Mouse (Mus musculus) C2C12 (cell line): ENCODE results near the gene Cryaa. TPM values are rescaled to one million over a fixed set of nuclear protein-coding genes. Genes with fewer than 3 reads are reported as not detected.

Experiments
- H3K27me3 ChIP-seq: one replicate; pipeline ENCODE4 v1.6.1; 2011; ENCODE audit not compliant: control insufficient read depth, insufficient read depth, insufficient read length
- H3K36me3 ChIP-seq: one replicate; pipeline ENCODE4 v1.6.1; 2011; ENCODE audit not compliant: control insufficient read depth, insufficient read depth
- H3K4me3 ChIP-seq: one replicate; pipeline ENCODE4 v1.5.1; 2011; ENCODE audit warnings: mild to moderate bottlenecking, control low read depth; ENCODE audit not compliant: poor library complexity, insufficient read depth, severe bottlenecking
- H3K79me2 ChIP-seq: one replicate; pipeline ENCODE4 v1.6.1; 2011; ENCODE audit not compliant: control insufficient read depth, insufficient read depth
- H3K79me3 ChIP-seq: one replicate; pipeline ENCODE4 v1.6.1; 2011; ENCODE audit warnings: low read depth, control low read depth
- H3ac ChIP-seq: one replicate; pipeline ENCODE3; 2011; ENCODE audit warnings: low read depth; ENCODE audit not compliant: control insufficient read depth, insufficient read length
- CEBPB ChIP-seq: IDR thresholded peaks from one replicate; pipeline ENCODE4 v1.6.1; 2011; ENCODE audit warnings: low read depth, mild to moderate bottlenecking, control low read depth, moderate library complexity
- CTCF ChIP-seq: IDR thresholded peaks from one replicate; pipeline ENCODE4 v1.5.1; 2011; ENCODE audit not compliant: control insufficient read depth, insufficient read depth, insufficient read length
- FOSL1 ChIP-seq: IDR thresholded peaks from one replicate; pipeline ENCODE4 v1.8.0; 2011; ENCODE audit warnings: mild to moderate bottlenecking, low read length; ENCODE audit not compliant: poor library complexity, insufficient read depth, severe bottlenecking
- MAX ChIP-seq: IDR thresholded peaks from one replicate; pipeline ENCODE4 v1.6.1; 2011; ENCODE audit warnings: mild to moderate bottlenecking, control low read depth
- MYOD1 ChIP-seq: IDR thresholded peaks from one replicate; pipeline ENCODE4 v1.6.1; 2011; ENCODE audit warnings: low read depth; ENCODE audit not compliant: control insufficient read depth, insufficient read length
- MYOG ChIP-seq: IDR thresholded peaks from one replicate; pipeline ENCODE4 v1.6.1; 2011; ENCODE audit not compliant: control insufficient read depth, insufficient read length; ENCODE audit errors: extremely low read depth
- USF1 ChIP-seq: IDR thresholded peaks from one replicate; pipeline ENCODE4 v1.6.1; 2011; ENCODE audit warnings: low read depth, mild to moderate bottlenecking, control low read depth, moderate library complexity
- long read RNA-seq, 2 experiments: library from polyadenylated mRNA; unstranded; transcript quantifications; one replicate each; pipeline ENCODE4 v2.0.0; 2019 to 2020
- polyA plus RNA-seq: library from polyadenylated mRNA; unstranded; fragments of >200 nt; fragmentation: generic; extraction: Trizol; gene quantifications from one replicate; pipeline ENCODE4 v1.2.1, GENCODE M21; 2012; ENCODE audit warnings: missing spikeins

Cryaa gene
- polyA plus RNA-seq: not detected
- long read RNA-seq, experiment 1: 0 reads
- long read RNA-seq, experiment 2: 0 reads

- Histone ChIP-seq H3K79me3 (no peaks in the 10 kb centered on the region), H3ac (no peak within 1 kb of the TSS), H3K36me3 (no peaks in the 10 kb centered on the region), H3K79me2 (no peaks in the 10 kb centered on the region), H3K27me3 (peaks cover 13% of the 10 kb centered on the region), H3K4me3 (no peak within 1 kb of the TSS)
- TF ChIP-seq CTCF: no peak
Observed at GRCm38 (mm10) chr17:31677507-31677906, at the start of gene Cryaa. Gene Cryaa, plus strand, starts transcription at chr17:31677807.

GRCm38 (mm10) chr17:31627961-31628360 is 49.6 kb upstream of the Cryaa start:
- no peaks in the 10 kb centered on the region for H3K79me2 ChIP-seq
- H3K36me3 ChIP-seq: no peaks in the 10 kb centered on the region
- peaks cover 22% of the 10 kb centered on the region for H3K27me3 ChIP-seq
- no peak for TF ChIP-seq FOSL1
- no peak for TF ChIP-seq CEBPB
- no peak for TF ChIP-seq MYOD1
- TF ChIP-seq MYOG: no peak
- no peak for TF ChIP-seq CTCF
- no peak overlapping the region for H3ac ChIP-seq
- H3K79me3 ChIP-seq: no peaks in the 10 kb centered on the region
- H3K4me3 ChIP-seq: no peak overlapping the region

- Histone ChIP-seq H3K79me2 (no peaks in the 10 kb centered on the region), H3K27me3 (peaks cover 6% of the 10 kb centered on the region), H3K4me3 (no peak overlapping the region), H3K79me3 (no peaks in the 10 kb centered on the region), H3K36me3 (no peaks in the 10 kb centered on the region), H3ac (no peak overlapping the region)
- no peak for TF ChIP-seq FOSL1
- TF ChIP-seq MYOD1: no peak
- TF ChIP-seq MYOG: no peak
- TF ChIP-seq CTCF: no peak
Observed at GRCm38 (mm10) chr17:31631081-31631800, 46.4 kb upstream of the Cryaa start.

GRCm38 (mm10) chr17:31633007-31633406 is 44.6 kb upstream of the Cryaa start:
- no peaks in the 10 kb centered on the region for H3K79me2 ChIP-seq
- H3K79me3 ChIP-seq: no peaks in the 10 kb centered on the region
- TF ChIP-seq MYOD1 (no peak), CTCF (no peak)
- H3K27me3 ChIP-seq: peaks cover 6% of the 10 kb centered on the region
- no peak overlapping the region for H3K4me3 ChIP-seq
- H3K36me3 ChIP-seq: no peaks in the 10 kb centered on the region
- H3ac ChIP-seq: no peak overlapping the region

GRCm38 (mm10) chr17:31634896-31635295 is 42.7 kb upstream of the Cryaa start:
- TF ChIP-seq CEBPB: no peak
- no peak for TF ChIP-seq MYOG
- TF ChIP-seq USF1: no peak
- TF ChIP-seq MAX: no peak
- no peak for TF ChIP-seq FOSL1
- TF ChIP-seq MYOD1: no peak
- TF ChIP-seq CTCF: no peak
- no peaks in the 10 kb centered on the region for H3K79me2 ChIP-seq
- H3K79me3 ChIP-seq: no peaks in the 10 kb centered on the region
- no peak overlapping the region for H3K4me3 ChIP-seq
- no peak overlapping the region for H3ac ChIP-seq
- H3K36me3 ChIP-seq: no peaks in the 10 kb centered on the region
- H3K27me3 ChIP-seq: peaks cover 6% of the 10 kb centered on the region

GRCm38 (mm10) chr17:31635781-31636180 is 41.8 kb upstream of the Cryaa start:
- no peaks in the 10 kb centered on the region for H3K79me2 ChIP-seq
- H3ac ChIP-seq: no peak overlapping the region
- no peaks in the 10 kb centered on the region for H3K79me3 ChIP-seq
- TF ChIP-seq USF1 (no peak), MAX (no peak), CTCF (no peak), CEBPB (no peak), MYOD1 (no peak)
- H3K36me3 ChIP-seq: no peaks in the 10 kb centered on the region
- H3K4me3 ChIP-seq: no peak overlapping the region
- H3K27me3 ChIP-seq: peaks cover 6% of the 10 kb centered on the region

GRCm38 (mm10) chr17:31636277-31636941 is 41.2 kb upstream of the Cryaa start:
- Histone ChIP-seq H3K79me3 (no peaks in the 10 kb centered on the region), H3ac (no peak overlapping the region), H3K36me3 (no peaks in the 10 kb centered on the region), H3K79me2 (no peaks in the 10 kb centered on the region), H3K4me3 (no peak overlapping the region), H3K27me3 (peaks cover 6% of the 10 kb centered on the region)
- no peak for TF ChIP-seq CEBPB
